Mouse (Mus musculus) embryonic fibroblast, embryonic 13.5 days (primary cell): ENCODE data around the gene Ltbp1. TPM values are rescaled to one million over a fixed set of nuclear protein-coding genes. Genes with fewer than 3 reads are reported as not detected.
A peak's percentile ranks its signal among the peaks of the same experiment; 100 is the strongest.

Experiments
- H3K27ac ChIP-seq: 2 replicates; pipeline ENCODE4 v1.5.1; 2012; ENCODE audit warnings: low read length, control low read depth, inconsistent platforms; ENCODE audit not compliant: insufficient read depth
- H3K4me1 ChIP-seq: 2 replicates; pipeline ENCODE4 v1.6.1; 2011; ENCODE audit warnings: low read length; ENCODE audit not compliant: control insufficient read depth, insufficient read depth
- H3K4me3 ChIP-seq: 2 replicates; pipeline ENCODE4 v1.5.1; 2011; ENCODE audit warnings: mild to moderate bottlenecking, control low read depth, low read length; ENCODE audit not compliant: insufficient read depth
- CTCF ChIP-seq: IDR thresholded peaks from 2 replicates; pipeline ENCODE4 v1.5.1; 2011; ENCODE audit warnings: mild to moderate bottlenecking, control low read depth, low read length, moderate library complexity, borderline replicate concordance; ENCODE audit not compliant: insufficient read depth
- POLR2A ChIP-seq: IDR thresholded peaks from 2 replicates; pipeline ENCODE4 v1.6.1; 2011; ENCODE audit warnings: low read depth, mild to moderate bottlenecking, control low read depth, low read length, moderate library complexity
- polyA plus RNA-seq: library from polyadenylated mRNA; stranded (reverse); fragments of >200 nt; gene quantifications from 2 replicates; pipeline ENCODE4 v1.2.4, GENCODE M21; 2011; ENCODE audit warnings: low read depth; ENCODE audit not compliant: missing spikeins, insufficient read length

Gene Ltbp1
- polyA plus RNA-seq, 1 experiment: 152 TPM

DNA sequence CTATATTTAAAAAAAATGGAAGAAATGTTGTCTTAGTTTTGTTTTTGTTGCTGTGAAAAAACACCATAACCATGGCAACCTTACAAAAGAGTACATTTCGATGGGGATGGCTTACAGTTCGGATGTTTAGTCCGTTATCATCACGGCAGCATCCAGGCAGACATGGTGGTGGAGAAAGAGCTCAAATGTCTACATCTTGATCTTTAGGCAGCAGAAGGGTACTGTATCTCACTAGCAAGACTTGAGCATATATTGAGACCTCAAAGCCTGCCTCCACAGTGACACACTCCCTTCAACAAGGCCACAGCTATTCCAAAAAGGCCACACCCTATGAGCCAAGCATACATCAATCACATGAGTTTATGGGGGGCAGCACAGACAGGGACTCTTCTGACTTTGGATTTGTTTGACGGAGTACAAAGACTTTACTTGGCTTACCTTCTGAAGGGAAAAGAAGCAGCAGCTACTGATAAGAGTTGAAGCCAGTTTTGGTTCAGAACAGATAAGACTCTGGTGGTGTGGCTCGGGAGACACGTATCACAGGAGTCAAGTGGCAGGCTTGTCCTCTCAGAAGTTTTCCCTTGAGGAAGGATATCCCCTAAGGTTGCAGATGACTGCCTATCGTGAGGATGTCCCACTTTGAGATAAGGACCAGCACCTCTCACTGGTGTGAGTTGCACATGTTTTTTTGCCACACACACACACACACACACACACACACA is 153.9 kb downstream of the Ltbp1 start:
- H3K4me3 ChIP-seq: no peak overlapping the region
- no peak overlapping the region for H3K27ac ChIP-seq
- peaks cover 5% of the 10 kb centered on the region; the same call in 1 of the 2 replicates for H3K4me1 ChIP-seq
- TF ChIP-seq CTCF (no peak), POLR2A (no peak)

DNA sequence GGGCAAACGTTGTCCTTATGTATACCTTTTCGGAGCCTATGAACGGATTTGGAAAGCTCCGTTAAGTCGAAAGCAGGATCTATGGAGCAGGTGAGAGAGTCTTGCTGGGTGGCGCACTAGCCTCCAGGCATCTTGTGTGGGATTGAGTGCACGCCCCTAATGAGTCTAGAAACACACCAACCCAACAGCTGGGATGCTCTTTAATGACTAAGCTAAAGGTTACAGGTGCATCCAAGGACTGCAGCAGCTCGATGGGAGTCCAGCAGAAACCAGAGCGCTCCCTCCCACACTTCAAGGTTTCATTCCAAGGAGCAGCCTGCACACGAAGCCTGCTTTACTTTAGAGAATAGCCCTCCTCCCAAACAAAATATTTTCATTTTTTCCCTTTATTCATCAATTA is 155.7 kb downstream of the Ltbp1 start:
- Histone ChIP-seq H3K4me1 (peaks cover 5% of the 10 kb centered on the region; the same call in 1 of the 2 replicates), H3K27ac (no peak overlapping the region), H3K4me3 (no peak overlapping the region)
- no peak for TF ChIP-seq POLR2A
- TF ChIP-seq CTCF: no peak

DNA sequence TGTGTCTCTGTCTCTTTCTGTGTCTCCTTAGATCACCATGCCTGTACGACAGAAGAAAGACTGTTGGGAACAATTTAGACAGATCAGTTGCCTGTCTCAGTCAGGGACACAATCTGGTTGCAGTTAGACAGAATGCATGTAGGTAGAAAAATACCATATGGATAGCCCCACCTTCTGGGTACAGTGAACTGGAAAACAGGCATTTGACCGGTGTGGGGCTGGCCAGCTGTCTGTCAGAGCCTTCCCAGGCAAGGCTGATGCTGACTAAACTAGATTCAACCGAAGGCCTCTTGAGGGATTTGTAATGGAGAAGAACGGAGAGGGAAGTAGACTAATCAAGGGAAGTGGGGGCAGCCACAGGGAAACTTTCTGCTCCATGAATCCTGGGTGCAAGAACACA is 156.6 kb downstream of the Ltbp1 start:
- Histone ChIP-seq H3K4me1 (peaks cover 5% of the 10 kb centered on the region; the same call in 1 of the 2 replicates), H3K27ac (no peak overlapping the region), H3K4me3 (no peak overlapping the region)
- TF ChIP-seq POLR2A (no peak), CTCF (no peak)

DNA sequence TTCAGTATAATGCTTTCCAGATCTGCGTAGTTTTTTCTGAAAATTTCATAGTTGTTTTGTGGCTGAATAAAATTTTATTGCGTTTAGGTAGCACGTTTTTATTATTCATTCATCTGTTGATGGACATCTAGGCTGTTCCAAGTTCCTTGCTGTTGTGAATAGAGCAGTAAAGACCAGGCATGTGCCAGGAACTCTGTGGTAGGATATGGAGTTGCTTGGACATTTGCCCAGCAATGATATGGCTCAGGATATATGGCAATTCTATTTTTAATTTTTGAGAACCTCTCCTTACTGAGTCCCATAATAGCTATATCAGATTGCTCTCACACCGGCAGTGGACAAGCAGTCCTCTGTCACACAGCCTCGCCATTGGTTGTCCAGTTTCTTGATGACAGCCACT is 159.2 kb downstream of the Ltbp1 start:
- 0 out of 2 replicates have a peak, but pooled peaks cover 5% of the 10 kb centered on the region for H3K4me1 ChIP-seq

DNA sequence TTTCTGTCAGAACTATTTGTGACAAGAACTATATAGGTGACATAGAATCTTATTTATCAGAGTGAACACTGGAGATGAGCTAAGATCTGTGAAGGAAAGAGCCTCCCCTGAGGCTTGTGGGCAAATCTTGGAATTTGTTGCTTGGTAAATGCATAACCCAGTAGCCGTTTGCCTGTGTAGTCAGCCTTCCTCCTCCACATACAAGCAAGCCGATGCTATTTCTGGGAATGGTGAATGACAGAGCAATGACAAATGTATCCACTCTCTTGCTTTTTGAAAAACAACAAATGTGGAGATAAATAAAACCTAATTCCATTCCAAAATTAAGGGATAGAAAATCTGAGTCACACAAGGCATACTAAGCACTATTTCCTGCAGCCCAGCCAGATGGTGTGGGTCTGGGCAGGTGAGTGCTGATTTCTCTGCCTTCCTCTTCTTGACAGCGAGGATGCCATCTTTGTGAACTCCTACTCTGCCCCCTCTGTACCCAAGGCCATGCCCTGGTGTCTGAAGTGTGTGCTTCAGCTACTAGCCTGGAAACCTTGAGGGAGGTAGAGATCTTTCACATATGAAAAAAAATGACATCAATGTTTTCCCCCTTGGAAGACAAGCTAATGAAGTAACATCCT is 163.3 kb downstream of the Ltbp1 start:
- TF ChIP-seq POLR2A (no peak), CTCF (no peak)
- Histone ChIP-seq H3K27ac (peak overlapping the region; percentile 21; the same call in 1 of the 2 replicates), H3K4me1 (0 out of 2 replicates have a peak, but pooled peaks cover 5% of the 10 kb centered on the region), H3K4me3 (no peak overlapping the region)

More for the DNA sequence above, 159.2 kb downstream of the Ltbp1 start:
- no peak overlapping the region for H3K4me3 ChIP-seq
- H3K27ac ChIP-seq: no peak overlapping the region
- TF ChIP-seq CTCF (no peak), POLR2A (no peak)

DNA sequence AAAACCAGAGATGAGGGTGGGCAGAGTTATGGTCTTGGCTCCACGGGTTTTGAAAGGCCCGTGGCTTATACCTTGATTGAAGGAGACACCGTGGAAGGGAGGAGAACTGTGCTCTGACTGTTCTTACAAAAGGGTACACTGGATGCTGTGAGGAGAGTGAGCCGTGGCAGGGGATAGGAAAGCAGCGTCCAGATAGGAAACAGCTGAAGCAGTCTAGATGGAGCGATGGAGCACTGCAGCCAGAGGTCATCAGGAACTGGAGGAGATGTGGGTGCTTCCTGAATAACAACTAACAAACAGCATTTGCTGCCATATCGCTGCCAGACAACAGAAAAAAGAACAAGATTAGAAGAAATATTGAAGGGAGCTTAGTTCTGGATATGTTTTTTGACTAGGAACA is 166.3 kb downstream of the Ltbp1 start:
- no peak overlapping the region for H3K4me3 ChIP-seq
- H3K4me1 ChIP-seq: peaks cover 8% of the 10 kb centered on the region; the same call in 1 of the 2 replicates
- H3K27ac ChIP-seq: no peak overlapping the region
- TF ChIP-seq CTCF (no peak), POLR2A (no peak)

DNA sequence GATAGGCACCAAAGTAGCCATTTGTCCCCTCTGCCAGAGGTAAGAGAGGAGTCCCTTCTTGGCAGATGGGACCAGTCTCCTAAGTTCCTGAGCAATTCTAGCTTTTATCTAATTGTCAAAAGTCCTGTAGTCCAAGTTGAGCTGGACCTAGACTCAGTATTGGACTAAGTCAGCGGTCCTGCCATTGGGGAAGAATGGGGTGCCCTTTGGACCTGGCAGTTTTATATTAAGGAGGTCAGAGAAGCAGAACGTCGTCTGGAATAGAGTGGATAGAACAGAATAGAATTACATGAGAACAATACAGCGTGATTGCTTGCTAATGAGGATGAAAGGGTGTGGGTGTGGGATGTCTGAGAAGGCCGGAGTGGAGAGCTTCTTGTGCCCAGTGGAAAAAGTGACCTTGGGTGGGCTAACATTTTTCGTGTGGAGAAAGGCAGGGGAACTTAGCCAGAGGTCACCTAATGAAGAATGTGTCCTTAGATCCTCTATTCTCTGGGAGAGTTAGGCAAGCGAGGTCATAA is 167.4 kb downstream of the Ltbp1 start:
- Histone ChIP-seq H3K4me3 (no peak overlapping the region), H3K4me1 (peaks cover 10% of the 10 kb centered on the region; the same call in 1 of the 2 replicates), H3K27ac (no peak overlapping the region)
- TF ChIP-seq POLR2A (no peak), CTCF (no peak)

DNA sequence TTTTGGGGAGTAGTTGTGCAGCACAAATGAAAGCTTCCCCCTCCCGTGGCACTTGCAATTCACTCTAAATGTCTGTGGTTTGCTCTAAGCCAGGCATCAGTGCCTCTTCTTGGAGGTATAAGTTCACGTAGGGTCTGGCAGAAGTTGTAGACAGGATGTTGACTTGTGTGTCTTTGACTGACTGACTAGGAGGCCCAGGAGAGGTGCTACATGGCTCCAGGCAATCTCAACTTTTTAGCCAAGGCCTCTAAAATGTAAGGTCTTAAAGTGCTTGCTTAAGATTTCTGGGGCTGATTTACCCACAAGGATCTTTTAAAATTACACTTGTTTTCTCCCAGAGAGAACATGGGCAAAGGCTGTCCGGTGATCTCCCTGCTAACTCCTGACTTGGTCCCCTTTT is 169.1 kb downstream of the Ltbp1 start:
- Histone ChIP-seq H3K27ac (no peak overlapping the region), H3K4me1 (peaks cover 5% of the 10 kb centered on the region; the same call in 1 of the 2 replicates), H3K4me3 (no peak overlapping the region)
- TF ChIP-seq CTCF: no peak
- no peak for TF ChIP-seq POLR2A

DNA sequence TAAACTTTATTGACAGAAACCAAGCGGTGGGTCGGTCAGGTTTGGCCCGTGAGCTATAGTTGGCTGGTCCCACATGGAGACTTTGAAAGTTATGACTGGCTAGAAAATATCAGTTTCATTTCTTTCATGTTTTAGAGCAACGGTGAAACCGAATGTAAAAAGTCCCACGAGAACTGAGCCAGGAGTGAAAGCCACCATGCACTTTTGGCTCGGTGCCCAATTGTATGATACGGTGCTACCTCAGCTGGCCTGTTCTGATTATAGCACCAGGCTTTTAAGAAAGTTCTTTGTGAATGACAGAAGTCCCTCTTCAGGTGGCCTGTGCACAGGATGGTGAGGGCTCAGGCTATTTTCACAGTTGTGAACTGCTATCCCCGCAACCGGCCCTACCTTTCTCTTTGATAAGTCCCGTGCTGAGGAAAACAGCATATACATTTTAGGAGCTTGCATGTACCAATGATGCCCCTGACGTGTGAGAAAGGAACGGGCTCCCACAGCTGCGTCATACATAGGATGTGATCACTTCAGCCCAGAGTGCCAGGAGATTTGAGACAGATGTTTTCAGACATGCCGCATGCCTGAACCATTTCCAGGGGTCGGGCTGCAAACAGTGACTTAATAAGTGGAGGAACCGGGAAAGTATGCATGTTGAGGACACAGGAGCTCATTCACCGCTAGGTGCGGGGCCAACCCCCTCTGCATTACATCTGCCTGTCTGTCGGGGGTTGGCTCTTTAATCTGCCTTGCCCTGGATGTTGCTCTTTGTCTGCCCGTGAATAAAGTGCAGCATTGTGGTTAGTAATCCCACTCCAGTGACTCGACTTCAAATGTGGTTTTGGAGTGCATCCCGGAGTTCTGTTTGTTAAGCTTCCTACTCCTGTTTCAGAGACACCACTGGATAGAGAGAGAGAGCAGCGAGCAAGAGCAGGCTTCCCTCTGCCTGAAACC is 172.8 kb downstream of the Ltbp1 start:
- Histone ChIP-seq H3K27ac (peak overlapping the region; percentile 78), H3K4me1 (peaks cover 16% of the 10 kb centered on the region), H3K4me3 (peak overlapping the region; percentile 50)
- TF ChIP-seq POLR2A (peak; percentile 27; the same call in 1 of the 2 replicates), CTCF (no peak)

DNA sequence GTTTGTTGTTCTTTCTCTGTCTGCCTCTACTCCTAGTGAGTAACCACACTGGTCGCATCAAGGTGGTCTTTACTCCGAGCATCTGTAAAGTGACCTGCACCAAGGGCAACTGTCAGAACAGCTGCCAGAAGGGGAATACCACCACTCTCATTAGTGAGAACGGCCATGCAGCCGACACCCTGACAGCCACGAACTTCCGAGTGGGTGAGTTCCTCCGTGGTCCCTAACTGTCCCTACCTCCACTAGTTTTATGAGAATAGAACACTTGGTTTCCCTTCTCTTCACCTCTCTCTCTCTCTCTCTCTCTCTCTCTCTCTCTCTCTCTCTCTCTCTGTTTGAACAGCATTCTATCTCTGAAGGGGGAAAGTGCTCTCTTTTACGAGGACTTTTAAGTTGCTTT is 173.6 kb downstream of the Ltbp1 start:
- TF ChIP-seq POLR2A (peak; percentile 8), CTCF (no peak)
- Histone ChIP-seq H3K27ac (peak overlapping the region; percentile 78), H3K4me3 (peak overlapping the region; percentile 50), H3K4me1 (peaks cover 16% of the 10 kb centered on the region)
